Mouse (Mus musculus) intestine, embryonic 14.5 days (tissue): Measurements from ENCODE around the gene Prkar1b. TPM values are rescaled to one million over a fixed set of nuclear protein-coding genes. Genes with fewer than 3 reads are reported as not detected.

ENCODE experiments used
- ATAC-seq: fragments of 200-750 bp; cut with Nextera tagmentation; replicated peaks from 2 replicates; pipeline ENCODE4 v1.8.0; 2017; ENCODE audit warnings: low read depth, moderate number of reproducible peaks, moderate TSS enrichment, moderate library complexity; ENCODE audit not compliant: low FRiP score, low TSS enrichment
- DNase-seq: peaks from one replicate; pipeline ENCODE4 v3.0.0-alpha.2; 2018; ENCODE audit warnings: low spot score
- H3K27ac ChIP-seq: fragments of 300-500 bp; sonication (generic); 2 replicates; pipeline ENCODE4 v1.5.1; 2014; ENCODE audit warnings: low read depth, mild to moderate bottlenecking, control low read depth
- H3K27me3 ChIP-seq: fragments of 300-500 bp; sonication (generic); replicated peaks from 2 replicates; pipeline ENCODE4 v1.6.1; 2014; ENCODE audit warnings: low read length, control low read depth; ENCODE audit not compliant: control insufficient read depth, insufficient read depth
- H3K36me3 ChIP-seq: fragments of 300-500 bp; sonication (generic); 2 replicates; pipeline ENCODE4 v1.6.1; 2014; ENCODE audit warnings: low read length, control low read depth; ENCODE audit not compliant: control insufficient read depth, insufficient read depth
- H3K4me1 ChIP-seq: fragments of 300-500 bp; sonication (generic); replicated peaks from 2 replicates; pipeline ENCODE4 v1.6.1; 2014; ENCODE audit warnings: low read length, control low read depth, mixed read lengths; ENCODE audit not compliant: control insufficient read depth, insufficient read depth
- H3K4me2 ChIP-seq: fragments of 300-500 bp; sonication (generic); 2 replicates; pipeline ENCODE4 v1.6.1; 2014; ENCODE audit warnings: low read length
- H3K4me3 ChIP-seq: fragments of 300-500 bp; sonication (generic); 2 replicates; pipeline ENCODE4 v1.5.1; 2014; ENCODE audit warnings: low read depth, low read length, control low read depth, mixed read lengths
- H3K9ac ChIP-seq: fragments of 300-500 bp; sonication (generic); 2 replicates; pipeline ENCODE4 v1.6.1; 2014; ENCODE audit warnings: mild to moderate bottlenecking, low read length
- H3K9me3 ChIP-seq: fragments of 300-500 bp; sonication (generic); 2 replicates; pipeline ENCODE4 v1.6.1; 2016; ENCODE audit warnings: low read length, control low read depth; ENCODE audit not compliant: control insufficient read depth
- WGBS: fragments of 180-500 bp; shearing (Covaris S2); extraction: QIAGEN DNeasy Blood & Tissue Kit; methylation state at CpG from one replicate; pipeline ENCODE4 v1.1.7; 2014; 5-methylcytosine and 5-hydroxymethylcytosine counted together
- polyA plus RNA-seq: library from polyadenylated mRNA; unstranded; fragments of >200 nt; fragmentation: Nextera tagmentation; extraction: Ambion mirVana; gene quantifications from 2 replicates; pipeline ENCODE4 v1.2.1, GENCODE M21; 2014

Prkar1b gene
- polyA plus RNA-seq, 1 experiment from 2014 or later = 25.6 TPM

DNA sequence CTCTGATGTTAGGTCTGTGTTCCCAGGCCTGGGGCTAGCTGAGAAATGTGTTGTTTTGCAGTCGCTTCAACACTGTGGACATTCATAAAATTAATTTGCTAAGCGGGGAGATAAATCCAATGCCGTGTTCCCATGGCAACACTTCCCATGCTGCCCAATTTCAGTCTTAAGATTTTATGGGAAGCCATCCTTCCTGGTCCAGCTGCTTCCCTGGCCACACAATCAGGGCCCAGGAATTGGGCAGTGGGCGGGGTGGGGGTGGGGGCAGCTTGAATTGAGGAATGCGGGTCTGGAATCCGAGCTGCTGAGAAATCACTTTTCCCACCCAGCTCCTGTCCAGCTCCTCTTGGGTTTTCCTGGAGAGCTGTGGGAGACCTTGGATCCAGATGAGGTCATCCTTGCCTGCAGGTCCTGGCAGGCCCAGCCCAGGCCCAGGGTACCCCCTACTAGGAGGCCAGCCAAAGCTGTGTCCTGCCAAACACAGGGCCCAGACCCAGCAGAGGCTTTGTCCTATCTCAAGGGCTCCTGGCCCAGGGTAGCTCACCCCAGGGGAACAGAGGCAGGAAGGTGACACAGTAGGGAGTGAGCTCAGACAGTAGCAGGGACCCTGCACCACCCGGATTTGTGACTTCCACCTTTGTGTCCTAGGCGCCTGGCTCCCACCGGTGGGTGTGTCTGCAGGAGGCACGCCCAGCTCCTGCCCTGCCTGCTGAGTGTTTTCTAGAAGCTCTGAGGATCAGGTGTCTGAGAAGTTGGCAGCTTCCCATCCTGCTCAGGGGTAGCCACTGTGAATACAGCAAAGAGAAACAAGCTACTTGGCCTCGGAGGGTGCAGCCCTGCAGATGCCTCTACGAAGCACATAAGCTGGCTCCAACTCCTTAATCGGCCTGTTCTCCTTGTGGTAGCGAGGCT, 116.1 kb downstream of the Prkar1b start:
- Histone ChIP-seq H3K4me1 (peaks cover 26% of the 10 kb centered on the region), H3K4me2 (no peak overlapping the region), H3K36me3 (0 out of 2 replicates have a peak, but pooled peaks cover 9% of the 10 kb centered on the region), H3K9me3 (no peaks in the 10 kb centered on the region), H3K9ac (no peak overlapping the region), H3K27ac (peak overlapping the region; percentile 54; the same call in 1 of the 2 replicates), H3K4me3 (no peak overlapping the region), H3K27me3 (no peaks in the 10 kb centered on the region)
- DNase-seq = peak; percentile 64
- ATAC-seq = peak; percentile 63
- 32% methylated on average over 14 of the region's 14 CpGs for whole genome bisulfite sequencing

GRCm38 (mm10) chr5:139027603-139028002, 122.2 kb downstream of the Prkar1b start:
- Histone ChIP-seq H3K4me2 (no peak overlapping the region), H3K27ac (no peak overlapping the region)
- no peak; the same call in 1 of the 2 replicates for ATAC-seq

DNA sequence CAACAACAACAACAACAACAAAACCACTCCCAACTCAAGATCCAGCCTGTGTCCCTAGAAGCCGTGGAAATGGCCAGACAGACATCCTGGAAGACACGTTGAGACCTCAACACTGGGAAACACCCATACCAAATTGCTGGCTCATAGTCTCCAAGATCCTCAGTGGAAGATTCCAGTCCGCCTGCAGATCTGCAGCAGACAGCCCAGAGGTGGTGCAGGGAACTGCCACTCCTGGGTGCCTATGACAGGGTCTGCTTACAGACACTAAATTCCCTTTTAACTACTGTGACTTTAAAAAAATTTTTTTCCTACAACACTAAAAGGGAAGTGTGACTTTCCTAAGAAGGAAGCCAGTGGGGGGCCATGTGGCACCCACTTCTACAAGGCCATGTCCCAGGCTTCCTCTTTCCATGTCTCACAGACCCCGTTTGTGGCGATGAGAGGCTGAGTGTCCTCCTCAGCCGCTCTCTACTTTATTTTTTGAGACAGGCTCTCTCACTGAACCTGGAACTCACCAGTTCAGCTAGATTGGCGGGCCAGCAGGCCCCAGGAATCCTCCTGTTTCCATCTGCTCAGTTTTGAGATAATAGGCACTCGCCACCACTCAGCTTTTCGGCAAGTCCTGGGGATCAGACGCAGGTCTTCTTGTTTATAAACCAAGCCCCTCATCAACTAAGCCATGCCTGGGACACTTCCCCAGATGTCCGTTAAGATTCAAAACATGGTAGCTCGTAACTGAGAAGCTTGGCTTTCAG, 125.3 kb downstream of the Prkar1b start:
- Histone ChIP-seq H3K9me3 (no peaks in the 10 kb centered on the region), H3K27ac (peak overlapping the region; percentile 51; the same call in 1 of the 2 replicates), H3K4me1 (peaks cover 10% of the 10 kb centered on the region; the same call in 1 of the 2 replicates), H3K36me3 (no peaks in the 10 kb centered on the region), H3K27me3 (no peaks in the 10 kb centered on the region), H3K4me2 (no peak overlapping the region), H3K9ac (no peak overlapping the region), H3K4me3 (no peak overlapping the region)
- DNase-seq (no peak), ATAC-seq (no peak)
- 48% methylated on average over 12 of the region's 12 CpGs for WGBS

More at GRCm38 (mm10) chr5:139027603-139028002, 122.2 kb downstream of the Prkar1b start:
- 23% methylated on average over 15 of the region's 15 CpGs for WGBS
- no peaks in the 10 kb centered on the region for H3K9me3 ChIP-seq
- DNase-seq = no peak
- H3K27me3 ChIP-seq = no peaks in the 10 kb centered on the region
- no peak overlapping the region for H3K4me3 ChIP-seq
- no peak overlapping the region for H3K9ac ChIP-seq
- no peaks in the 10 kb centered on the region for H3K36me3 ChIP-seq
- H3K4me1 ChIP-seq = peaks cover 10% of the 10 kb centered on the region; the same call in 1 of the 2 replicates

DNA sequence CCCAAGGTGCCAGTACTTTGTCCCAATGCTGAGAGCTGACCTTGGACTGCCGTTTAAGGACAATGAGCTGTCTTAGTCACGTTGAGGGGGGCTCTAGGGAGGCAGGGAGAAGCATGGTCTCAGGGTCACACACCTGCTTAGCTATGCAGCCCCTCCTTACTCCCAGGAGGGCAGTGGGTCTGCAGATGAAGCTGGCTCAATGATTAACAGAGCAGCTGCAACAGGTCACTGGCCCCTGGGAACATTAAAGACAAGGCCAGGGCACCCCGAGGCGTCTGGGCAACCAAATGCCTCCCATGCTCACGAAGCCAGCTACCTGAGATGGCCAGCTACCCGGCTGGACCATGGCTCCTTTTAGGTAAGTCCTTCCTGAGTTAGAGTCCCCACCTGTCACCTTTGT, 129.2 kb downstream of the Prkar1b start:
- ATAC-seq = no peak
- no peaks in the 10 kb centered on the region for H3K9me3 ChIP-seq
- WGBS = 46% methylated on average over 6 of the region's 6 CpGs

GRCm38 (mm10) chr5:139017371-139018124, 132.3 kb downstream of the Prkar1b start:
- Histone ChIP-seq H3K9me3 (no peaks in the 10 kb centered on the region), H3K4me3 (no peak overlapping the region), H3K4me2 (no peak overlapping the region), H3K4me1 (peaks cover 4% of the 10 kb centered on the region; the same call in 1 of the 2 replicates), H3K27ac (no peak overlapping the region), H3K36me3 (peaks cover 4% of the 10 kb centered on the region; the same call in 1 of the 2 replicates), H3K9ac (no peak overlapping the region), H3K27me3 (no peaks in the 10 kb centered on the region)
- ATAC-seq (no peak), DNase-seq (no peak)
- WGBS = 77% methylated on average over 15 of the region's 15 CpGs

More for the DNA sequence above, 129.2 kb downstream of the Prkar1b start:
- Histone ChIP-seq H3K9ac (no peak overlapping the region), H3K4me3 (no peak overlapping the region), H3K4me1 (peaks cover 6% of the 10 kb centered on the region), H3K36me3 (peaks cover 4% of the 10 kb centered on the region; the same call in 1 of the 2 replicates), H3K27ac (no peak overlapping the region), H3K27me3 (no peaks in the 10 kb centered on the region), H3K4me2 (no peak overlapping the region)
- DNase-seq = no peak

DNA sequence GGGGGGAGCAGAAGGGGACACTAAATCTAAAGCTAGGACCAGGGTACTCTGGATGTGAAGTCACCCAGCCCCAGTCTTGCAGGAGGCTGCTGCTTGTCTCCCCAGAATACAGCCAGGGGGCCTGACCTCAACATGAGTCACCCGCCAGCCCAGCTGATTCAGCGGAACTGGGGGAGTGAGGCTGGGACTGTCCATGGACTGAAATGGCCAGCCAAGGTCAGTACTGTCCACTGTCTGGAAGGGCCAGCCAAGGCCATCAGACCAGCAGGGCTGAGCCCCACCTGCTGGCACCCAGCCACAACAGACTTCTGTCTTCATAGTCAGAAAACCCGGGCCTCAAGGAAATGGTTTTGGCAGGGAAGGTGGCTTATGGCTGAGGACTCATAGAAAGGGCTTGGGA, 134.7 kb downstream of the Prkar1b start:
- no peak overlapping the region for H3K9ac ChIP-seq
- no peaks in the 10 kb centered on the region for H3K9me3 ChIP-seq
- no peak overlapping the region for H3K4me2 ChIP-seq
- H3K27ac ChIP-seq = no peak overlapping the region
- DNase-seq (no peak), ATAC-seq (no peak)
- no peak overlapping the region for H3K4me3 ChIP-seq
- H3K36me3 ChIP-seq = peaks cover 4% of the 10 kb centered on the region; the same call in 1 of the 2 replicates
- H3K4me1 ChIP-seq = peaks cover 4% of the 10 kb centered on the region; the same call in 1 of the 2 replicates
- 49% methylated on average over 3 of the region's 3 CpGs for WGBS
- H3K27me3 ChIP-seq = no peaks in the 10 kb centered on the region

DNA sequence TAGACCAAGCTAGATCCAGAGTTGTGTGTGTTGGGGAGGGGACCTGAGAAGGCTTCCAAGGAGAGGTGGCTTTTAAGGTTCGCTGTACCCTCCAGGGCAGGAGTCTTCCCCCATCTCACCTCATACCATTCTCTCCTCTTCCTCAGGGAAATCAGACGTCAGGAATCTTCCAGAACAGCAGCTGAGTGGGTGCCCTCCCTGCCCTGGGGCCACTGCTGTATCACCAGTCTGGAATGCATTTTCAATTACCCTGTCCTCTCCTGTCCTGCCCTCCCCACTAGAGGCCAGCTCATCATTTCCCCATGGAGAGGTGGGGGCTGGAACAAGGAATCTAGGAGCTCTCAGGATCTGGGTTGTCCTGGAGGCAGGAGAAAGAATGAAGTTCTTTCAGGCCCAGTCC, 139.2 kb downstream of the Prkar1b start:
- ATAC-seq (no peak), DNase-seq (no peak)
- Histone ChIP-seq H3K4me3 (no peak overlapping the region), H3K27me3 (no peaks in the 10 kb centered on the region), H3K9me3 (no peaks in the 10 kb centered on the region), H3K9ac (no peak overlapping the region), H3K4me2 (no peak overlapping the region), H3K36me3 (no peaks in the 10 kb centered on the region), H3K27ac (no peak overlapping the region), H3K4me1 (0 out of 2 replicates have a peak, but pooled peaks cover 4% of the 10 kb centered on the region)
- WGBS = 50% methylated on average over 2 of the region's 2 CpGs
